Mouse (Mus musculus): ENCODE data around the gene Tax1bp1.

Gene Tax1bp1

DNA sequence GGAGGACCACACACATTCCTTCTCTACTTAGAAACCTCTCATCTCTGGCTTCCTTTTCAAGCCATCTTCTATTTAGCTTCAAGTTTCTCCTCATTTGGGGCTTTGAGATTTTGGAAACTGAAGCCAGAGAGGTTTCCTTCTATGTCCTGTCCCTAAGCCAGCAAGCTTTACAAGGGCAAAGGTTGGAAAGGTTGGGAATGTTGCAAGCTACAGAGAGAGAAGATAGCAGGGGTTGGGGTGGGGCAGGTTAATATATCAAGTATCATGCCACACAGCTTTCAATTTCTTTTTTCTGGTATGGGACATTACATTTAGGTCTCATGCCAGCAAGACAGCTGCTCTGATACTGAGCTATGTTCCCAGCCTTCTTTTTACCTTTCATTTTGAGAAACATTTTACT, 8.2 kb upstream of the Tax1bp1 start:
- DNase-seq (ENCODE audit: low read depth), result no peak

- no peak for DNase-seq (ENCODE audit: low read depth)
Observed at GRCm38 (mm10) chr6:52707815-52708214, 5.7 kb upstream of the Tax1bp1 start.

DNA sequence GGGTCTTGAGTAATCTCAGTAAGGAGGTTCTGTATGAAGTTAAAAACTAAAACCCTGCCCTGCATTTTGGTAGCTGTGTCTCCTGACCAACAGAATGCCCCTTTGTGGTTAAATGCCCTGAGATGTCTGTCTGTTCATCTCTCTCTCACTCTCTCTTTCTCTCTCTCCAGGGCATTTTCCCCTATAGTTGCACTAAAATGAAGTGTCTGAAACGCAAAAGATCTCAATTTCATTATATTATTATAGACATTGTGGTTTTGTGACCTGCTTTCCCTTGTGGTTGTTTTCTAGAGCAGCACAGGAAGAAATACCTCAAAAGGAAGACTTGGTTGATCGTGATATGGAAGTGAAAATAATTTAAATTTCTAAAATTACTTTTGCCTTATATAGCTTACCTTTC, 966 bp upstream of the Tax1bp1 start:
- DNase-seq (ENCODE audit: low read depth), result no peak

- peak; percentile 81 for DNase-seq (ENCODE audit: low read depth)
Observed at GRCm38 (mm10) chr6:52713897-52714509, 474 bp downstream of the Tax1bp1 start.

DNA sequence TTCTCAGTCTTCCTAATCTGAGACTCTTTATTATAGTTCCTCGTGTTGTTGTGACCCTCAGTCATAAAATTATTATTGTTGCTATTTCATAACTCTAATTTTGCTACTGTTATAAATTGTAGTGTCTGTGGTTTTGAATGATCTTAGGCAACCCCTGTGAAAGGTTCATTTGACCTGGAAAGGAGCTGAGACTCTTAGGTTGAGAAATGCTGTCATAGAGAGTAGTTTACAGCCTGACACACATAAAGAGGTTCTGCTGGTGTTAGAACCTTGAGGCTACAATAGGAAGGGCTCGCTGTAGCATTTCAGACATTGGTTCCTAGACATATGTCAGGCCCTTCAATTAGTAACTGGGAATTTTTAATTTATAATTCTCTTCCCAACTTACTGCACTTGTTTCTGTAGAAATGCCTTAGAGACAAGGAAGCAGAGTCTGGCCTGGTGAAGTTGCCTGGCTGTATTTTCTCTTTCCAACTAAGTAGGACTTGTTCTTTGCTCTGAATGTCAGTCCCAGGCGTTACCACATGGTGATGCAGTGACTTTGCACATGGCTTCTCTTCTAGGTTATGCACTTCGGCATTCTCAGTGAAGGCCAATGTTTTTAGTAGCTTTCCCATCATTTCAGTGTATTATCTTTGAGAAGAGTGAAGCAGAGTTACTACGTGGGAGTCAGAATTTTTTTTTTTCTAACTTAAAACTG, 4.1 kb downstream of the Tax1bp1 start:
- DNase-seq (ENCODE audit: low read depth), result no peak

DNA sequence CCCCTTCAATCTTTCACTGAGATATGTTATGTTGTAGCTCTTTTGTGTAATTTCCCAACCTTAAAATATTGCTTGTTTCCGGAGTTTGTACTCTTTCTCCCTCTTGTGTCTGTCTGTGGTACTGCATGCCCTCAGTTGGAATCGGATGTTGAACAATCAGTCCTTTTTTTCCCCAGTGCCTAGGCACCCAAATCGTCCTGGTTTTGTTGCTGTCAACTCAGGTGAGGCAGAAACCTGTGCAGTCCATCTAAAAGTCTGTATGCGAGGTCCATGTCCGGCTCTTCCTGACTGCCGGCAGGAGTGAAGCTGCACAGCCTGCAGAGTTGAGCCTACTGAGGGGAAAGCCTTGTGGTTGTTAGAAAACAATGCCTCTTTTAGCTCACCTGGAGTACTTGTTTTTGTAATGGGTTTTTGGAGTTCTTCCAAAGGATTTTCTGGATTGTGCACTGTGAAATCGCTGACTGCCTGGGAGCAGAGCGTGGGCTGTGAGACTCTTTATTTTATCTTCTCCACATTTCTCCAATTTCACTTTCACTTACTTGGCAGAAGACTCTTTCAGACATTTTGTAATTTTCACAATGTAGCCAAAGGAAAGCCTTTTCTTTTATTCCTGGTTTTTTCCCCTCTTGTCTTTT, 11.4 kb downstream of the Tax1bp1 start:
- DNase-seq (ENCODE audit: low read depth), result peak; percentile 50

GRCm38 (mm10) chr6:52730338-52730737, 16.8 kb downstream of the Tax1bp1 start:
- DNase-seq (ENCODE audit: low read depth), result no peak

DNA sequence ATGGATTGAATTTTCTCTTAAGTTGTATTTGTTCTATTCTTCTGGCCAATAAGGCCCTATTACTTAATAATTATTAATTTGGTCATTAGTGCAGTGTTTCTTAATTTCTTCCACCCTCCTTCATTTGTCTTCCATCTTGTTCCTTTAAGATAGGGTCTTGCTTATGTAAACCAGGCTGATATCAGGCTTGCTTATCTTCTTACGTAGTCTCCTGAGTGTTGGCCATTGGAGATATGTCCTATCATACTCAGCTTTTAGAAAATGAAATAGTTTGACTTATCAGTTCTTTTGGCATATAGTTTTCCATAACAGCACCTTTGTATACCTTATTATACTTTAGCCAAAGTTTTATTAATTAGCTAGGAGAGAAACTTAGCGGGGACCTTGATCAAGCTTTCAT, 21.1 kb downstream of the Tax1bp1 start:
- DNase-seq (ENCODE audit: low read depth), result no peak

- DNase-seq (ENCODE audit: low read depth), result no peak
Observed at GRCm38 (mm10) chr6:52752832-52753231, 39.3 kb downstream of the Tax1bp1 start.

DNA sequence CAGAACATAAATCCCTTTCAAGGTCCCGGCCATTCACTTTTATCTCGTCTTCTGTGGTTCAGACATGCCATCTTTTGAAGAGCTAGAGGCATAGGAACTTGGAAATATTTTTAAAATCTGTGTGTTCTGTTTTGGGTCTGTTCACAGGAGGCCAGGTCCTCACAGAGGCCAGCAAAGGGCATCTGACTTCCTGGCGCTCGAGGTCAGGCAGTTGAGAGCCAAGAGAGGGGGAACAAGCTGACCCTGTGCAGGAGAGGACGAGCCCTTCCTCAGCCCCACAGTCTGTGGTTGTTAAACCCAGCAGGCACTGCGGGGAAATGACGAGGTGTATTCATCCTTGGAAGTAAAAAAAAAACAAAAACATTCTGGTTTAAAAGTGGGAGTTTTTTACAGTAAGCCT, 51.7 kb downstream of the Tax1bp1 start:
- DNase-seq (ENCODE audit: low read depth), result no peak

DNA sequence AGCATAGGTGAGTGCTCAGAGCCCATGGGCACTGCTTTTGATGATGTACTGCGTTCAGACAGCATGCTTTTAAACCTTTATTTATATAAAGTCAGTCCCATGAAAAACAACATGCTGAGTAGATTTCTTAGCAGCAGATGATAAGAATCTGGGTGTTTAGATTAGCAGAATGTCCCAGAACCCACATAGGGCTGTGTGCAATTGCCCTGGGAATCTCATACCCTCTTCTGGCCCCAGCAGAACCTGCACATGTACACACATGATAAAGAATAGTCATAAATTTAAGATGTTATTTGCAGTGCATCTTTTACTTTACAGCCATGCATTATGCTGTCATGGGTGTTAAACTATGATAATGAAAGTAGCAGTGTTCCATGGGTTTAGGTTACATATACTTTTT, 57.3 kb downstream of the Tax1bp1 start:
- peak; percentile 17 for DNase-seq (ENCODE audit: low read depth)

DNA sequence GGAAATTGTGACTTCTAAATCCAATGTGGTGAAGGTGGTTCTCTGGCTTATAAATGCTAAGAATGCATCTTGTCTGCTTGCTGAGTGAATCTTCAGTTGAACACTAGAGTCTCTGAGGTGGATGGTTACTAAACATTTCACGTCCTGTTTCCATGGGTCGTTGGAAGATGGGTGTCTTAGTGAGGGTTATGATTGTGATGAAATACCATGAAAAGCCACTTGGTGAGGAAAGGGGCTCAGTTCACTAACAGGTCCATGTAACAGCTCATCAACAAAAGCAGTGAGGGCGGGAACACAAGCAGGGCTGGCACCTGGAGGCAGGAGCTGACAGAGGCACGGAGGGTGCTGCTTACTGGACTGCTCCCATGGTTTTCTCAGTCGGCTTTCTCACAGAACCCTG, 59.6 kb downstream of the Tax1bp1 start:
- no peak for DNase-seq (ENCODE audit: low read depth)

GRCm38 (mm10) chr6:52775350-52775749, 61.8 kb downstream of the Tax1bp1 start:
- no peak for DNase-seq (ENCODE audit: low read depth)

GRCm38 (mm10) chr6:52775956-52776355, 62.4 kb downstream of the Tax1bp1 start:
- DNase-seq (ENCODE audit: low read depth), result no peak

DNA sequence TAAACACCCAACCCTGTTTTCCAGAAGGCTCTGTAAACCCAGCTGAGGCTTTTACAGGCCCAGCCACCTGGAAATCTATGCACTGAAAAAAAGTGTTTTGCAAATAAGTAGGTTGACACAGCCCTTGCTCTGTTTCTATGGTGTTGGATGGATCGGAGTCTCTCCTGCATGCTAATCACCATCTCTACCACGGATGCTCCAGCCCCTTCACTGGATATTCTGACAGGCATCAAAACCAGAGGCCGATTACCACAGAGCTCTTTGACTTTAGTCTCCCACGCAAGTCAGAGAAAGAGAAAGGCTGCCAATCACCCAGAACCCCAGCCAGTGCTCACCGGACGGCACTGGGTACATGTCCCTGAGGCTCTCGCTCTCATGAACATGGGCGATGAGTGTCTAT, 63.5 kb downstream of the Tax1bp1 start:
- DNase-seq (ENCODE audit: low read depth), result no peak

DNA sequence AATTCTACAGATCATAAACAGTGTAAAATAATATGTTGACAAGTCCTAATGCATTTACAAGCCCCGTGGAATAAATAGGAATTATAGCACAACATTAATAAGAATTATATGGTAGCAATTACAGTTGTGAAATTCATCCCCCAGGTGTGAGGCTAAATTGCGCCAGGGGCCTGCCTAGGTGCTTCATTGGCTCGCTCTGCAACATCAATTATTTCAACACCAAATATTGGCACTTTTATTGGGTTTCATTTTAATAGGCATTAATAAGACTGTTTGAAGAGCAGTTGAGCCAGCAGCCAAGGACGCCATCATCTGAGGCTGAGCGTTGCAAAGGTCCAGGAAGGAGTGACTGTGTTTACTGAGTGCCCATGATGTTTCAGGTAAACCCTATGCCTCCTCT, 65.0 kb downstream of the Tax1bp1 start:
- no peak for DNase-seq (ENCODE audit: low read depth)

DNA sequence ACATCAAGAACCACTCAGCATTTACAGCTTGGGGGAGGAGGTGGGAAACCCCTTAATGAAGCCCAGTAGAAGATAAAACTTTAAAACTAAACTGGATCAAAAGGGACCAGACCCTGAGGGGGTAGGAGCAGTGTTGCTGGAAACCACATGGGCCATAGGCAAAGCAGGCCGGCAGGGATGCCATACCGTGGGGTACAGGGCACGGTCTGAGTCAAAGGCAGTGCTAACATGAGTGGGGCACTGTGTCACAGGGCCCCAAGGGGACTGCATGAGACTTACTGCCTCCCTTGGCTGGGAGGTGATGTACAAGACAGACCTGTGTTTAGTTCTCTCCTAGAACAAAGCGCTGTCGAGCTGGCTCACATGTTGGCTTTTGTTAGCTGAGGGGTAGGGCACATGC, 66.0 kb downstream of the Tax1bp1 start:
- DNase-seq (ENCODE audit: low read depth), result no peak

GRCm38 (mm10) chr6:52790316-52790715, 76.8 kb downstream of the Tax1bp1 start:
- no peak for DNase-seq (ENCODE audit: low read depth)

DNA sequence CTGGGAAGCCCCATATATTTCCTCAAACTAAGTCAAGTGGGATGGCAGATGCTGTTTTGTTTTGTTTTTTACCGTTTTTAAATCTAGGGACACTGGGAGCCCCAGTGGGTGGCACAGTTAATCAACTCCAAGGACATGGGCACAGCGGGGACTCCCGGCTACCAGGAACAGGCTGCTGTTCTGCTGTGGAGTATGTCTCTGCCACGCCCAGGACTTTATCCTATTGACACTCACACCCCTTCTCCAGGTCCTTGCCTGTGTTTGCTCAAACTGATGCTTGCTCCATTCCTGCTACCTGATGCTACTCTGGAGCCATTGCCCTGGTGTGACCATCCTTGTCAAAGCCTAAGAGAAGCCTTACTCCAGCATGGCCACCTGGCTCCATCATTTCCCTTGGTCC, 77.3 kb downstream of the Tax1bp1 start:
- DNase-seq (ENCODE audit: low read depth), result no peak

GRCm38 (mm10) chr6:52792455-52792854, 78.9 kb downstream of the Tax1bp1 start:
- DNase-seq (ENCODE audit: low read depth), result no peak

DNA sequence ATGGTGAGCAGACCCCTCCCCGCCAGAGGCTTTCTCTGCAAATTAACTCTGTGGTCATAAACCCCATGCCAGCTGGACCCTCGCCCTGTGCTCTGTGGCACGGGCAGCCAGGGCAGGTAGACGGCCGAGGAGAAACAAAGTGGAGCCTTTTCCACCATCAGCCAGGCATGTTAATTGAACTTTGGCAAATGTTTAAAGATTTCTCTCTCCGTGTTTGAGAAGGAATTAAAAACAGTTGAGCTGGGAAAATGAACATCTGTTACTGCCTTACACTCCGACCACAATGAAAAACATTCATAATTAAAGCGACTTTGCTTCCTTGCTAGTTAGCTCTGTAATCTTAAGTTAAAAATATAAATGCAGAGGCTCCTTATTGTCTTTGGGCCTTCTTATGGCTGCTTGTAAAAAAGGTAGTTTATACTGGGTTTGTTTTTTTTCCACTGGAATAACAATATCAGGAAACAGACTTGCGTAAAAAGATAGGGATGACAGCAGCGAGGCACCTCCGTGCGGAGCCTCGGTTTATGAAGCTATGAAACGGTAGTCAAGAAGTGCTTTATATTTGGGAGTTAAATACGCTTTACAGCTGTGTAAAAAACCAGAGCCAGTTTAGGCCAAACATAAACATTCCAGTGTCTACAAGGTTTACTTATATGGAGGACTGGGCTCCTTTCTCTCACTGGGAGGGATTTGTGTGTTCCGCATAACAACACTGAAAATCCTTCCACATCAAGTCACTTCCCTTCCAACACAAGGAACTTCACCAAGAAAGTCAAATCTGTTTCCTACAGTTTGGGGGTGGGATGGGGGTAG, 81.7 kb downstream of the Tax1bp1 start:
- no peak for DNase-seq (ENCODE audit: low read depth)

DNA sequence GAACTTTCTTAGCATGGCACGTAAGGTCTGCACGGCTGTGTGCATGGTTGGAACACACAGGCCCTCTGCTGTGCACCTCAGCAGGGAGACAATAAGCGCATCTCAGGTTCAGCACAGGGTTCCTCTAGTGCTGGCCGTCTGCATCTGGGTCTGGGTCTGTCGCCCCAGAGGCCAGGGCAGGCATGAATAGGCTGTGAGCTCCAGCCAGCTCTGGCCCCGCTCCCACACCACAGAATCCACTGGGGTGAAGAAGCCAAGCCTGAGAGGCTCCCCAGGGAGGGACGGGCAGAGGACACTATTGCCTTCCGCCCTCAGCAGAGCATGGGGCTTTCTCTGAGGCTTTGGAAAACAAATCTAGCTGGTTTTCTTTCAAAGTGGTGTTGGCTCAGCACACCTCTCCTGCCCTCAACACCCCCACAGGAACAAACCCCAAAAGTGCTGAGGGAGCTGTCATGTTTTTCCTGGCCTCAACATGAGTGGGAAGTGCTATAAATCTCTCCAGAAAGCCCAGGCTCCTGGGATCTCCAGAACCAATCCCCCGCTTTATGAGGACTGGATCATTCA, 82.6 kb downstream of the Tax1bp1 start:
- no peak for DNase-seq (ENCODE audit: low read depth)
